Mouse (Mus musculus) adrenal gland, postnatal 25 days (tissue): ENCODE data around the gene Slc43a3. TPM values are rescaled to one million over a fixed set of nuclear protein-coding genes. Genes with fewer than 3 reads are reported as not detected.

Experiments used
- DNase-seq: peaks from one replicate; pipeline ENCODE4 v3.0.0; 2021; ENCODE audit warnings: mixed read lengths
- microRNA-seq, 2 experiments: library from miRNA; unstranded; fragments of <30 nt; microRNA quantifications; one replicate each; pipeline ENCODE4 v1.2.0; 2021
- total RNA-seq: library from RNA; stranded (reverse); gene quantifications from 2 replicates; pipeline ENCODE4 v1.2.3, GENCODE M21; 2021

Gene Slc43a3
- total RNA-seq, 1 experiment from 2014 or later = 54.7 TPM

DNA sequence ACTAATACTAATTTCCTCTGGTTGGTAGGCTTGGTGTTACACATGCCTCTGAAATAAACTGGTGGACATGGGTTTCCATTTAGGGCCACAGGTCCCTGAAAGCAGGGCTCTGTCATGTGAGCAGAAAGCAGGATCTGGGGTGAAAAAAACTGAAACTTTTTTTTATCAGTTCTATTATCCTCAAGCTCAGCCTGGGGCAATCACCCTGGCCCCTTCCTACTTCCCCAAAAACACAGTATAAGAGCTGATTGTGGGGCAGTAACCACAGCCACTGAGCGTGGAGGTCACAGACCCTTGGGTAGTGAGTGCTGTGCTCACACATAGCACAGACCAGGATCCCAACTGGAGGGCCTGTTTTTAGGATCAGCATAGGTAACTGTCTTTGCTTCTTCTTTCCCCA lies 51.6 kb downstream of the Slc43a3 start, which contains the start of gene Prg3:
Prg3 (plus strand) TSS at position 286 of the 400 bp plus-strand sequence.
- no peak for DNase-seq

DNA sequence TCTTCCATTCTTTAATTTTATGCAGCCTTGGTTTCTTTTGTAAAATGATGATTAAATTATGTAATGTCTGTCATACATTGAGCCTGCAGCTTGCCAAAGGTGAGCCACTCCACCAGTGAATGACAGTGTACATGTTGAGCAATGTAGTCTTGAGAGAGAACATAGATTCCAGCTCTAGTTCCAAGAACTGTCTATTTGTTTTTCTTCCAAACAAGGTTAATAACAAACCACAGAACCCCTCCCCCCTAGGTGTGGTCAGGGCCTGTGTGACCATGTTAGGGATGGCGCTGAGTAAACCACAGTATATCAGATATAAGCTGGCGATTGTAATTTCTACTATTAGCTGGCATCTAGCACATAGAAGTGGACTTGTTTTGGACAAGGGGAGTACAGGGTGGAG lies 60.0 kb downstream of the Slc43a3 start:
- DNase-seq = no peak

DNA sequence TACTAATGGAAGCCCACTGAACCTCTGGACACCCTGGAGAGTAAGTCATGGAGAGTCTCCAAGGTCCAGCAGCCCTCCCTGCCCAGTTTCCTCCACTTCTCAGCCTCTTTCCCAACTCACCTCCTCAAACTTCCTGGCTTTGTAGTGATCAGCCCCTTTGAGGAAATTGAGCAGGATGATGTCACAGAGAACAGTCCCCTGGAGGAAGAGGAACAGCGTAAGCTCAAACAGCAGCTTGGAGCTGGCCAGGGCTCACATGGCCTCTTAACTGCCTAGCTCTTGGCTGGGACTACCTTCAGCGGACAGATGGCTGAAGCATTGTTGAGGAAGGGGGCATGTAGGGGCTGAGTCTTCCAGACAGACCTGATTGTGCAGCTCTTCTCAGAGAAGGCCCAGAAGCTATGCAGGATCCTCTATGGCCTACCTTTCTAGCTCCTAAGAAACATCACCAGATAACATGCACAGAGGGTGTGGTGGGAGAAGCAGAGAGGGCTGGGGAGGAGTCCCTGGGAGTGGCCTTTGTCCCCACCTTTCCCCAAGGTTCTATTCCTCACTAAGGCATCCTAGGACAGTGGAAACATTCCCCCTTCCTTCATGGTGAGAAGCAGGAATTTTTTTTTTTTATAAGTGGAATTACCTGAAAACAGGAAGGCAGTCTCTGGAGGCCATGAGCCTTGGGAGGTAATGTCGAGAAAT lies 63.3 kb downstream of the Slc43a3 start:
- DNase-seq = no peak

DNA sequence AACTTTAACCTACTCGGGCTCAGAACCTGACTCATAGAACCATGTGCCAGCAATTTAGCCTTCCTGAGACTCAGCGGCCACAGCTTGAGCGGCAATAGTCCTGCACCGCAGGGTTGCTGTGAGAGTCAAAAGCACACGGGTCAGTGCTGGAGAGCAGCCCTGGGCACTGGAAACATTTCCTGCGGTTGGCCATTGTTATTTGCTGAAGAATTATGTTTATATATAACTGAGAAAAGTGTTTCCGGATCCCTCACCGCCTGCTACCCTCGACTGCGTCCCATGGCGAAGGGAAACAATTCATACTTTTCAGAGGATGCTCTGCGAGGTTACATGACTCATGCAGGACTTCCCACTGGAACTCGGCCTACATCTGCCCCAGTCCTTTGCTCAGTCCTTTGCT lies 65.1 kb downstream of the Slc43a3 start:
- no peak for DNase-seq

DNA sequence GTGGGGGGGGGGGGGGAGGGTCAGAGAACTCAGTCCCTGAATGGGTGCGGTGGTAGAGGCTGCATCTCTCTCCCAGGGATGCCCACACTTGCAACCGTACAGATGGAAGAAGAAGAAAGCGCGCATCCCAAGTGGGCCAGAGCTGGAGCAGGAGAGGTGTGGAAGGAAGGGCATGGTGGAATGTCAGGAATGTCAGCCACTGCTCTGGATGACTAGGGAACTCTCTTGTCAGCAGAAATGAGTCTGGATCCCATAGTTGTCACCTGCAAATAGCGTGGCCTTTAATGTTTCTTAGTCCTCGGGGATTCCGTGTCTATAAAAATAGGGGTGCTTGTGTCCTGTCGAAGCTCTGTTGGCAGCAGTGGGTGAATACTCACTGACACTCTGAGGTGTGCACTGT lies 66.2 kb downstream of the Slc43a3 start:
- no peak for DNase-seq

DNA sequence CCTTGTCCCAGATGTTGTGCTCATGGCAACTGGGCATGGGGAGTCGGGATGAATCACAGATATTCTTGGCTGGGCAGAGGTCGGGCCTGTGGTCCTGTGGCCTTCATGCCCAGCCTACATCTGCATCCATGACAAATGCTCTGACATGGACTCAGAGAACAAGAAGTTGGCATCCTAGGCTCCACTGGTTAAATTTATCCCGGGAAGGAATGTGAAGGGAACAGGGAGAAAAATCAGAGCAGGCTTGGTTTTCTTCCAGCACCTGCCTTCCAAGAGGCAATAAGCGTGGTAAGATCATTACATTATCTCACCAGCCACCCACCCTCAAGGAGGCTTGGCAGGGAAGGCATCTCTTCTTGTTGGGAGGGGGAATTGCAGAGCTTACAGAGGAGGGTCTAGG lies 68.0 kb downstream of the Slc43a3 start:
- no peak for DNase-seq

DNA sequence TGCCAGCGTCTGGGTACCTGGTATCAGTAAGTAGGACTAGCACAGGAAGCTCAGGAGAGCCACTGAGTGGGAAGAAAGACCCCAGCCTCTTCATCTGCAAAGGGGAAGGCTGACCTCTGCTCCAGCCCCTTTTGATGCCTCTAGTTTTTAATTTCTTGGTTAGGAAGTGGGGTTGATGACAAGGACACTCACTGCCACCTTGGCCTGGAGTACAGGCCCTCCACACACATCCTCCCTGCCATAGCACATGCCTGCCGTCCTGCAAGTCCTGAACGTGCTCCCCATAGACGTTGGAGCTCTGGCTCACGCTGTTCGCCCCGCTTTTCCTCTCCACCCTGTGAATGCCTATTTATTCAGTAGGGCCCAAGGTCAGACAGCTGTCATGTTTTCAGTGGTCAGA lies 70.2 kb downstream of the Slc43a3 start:
- no peak for DNase-seq

DNA sequence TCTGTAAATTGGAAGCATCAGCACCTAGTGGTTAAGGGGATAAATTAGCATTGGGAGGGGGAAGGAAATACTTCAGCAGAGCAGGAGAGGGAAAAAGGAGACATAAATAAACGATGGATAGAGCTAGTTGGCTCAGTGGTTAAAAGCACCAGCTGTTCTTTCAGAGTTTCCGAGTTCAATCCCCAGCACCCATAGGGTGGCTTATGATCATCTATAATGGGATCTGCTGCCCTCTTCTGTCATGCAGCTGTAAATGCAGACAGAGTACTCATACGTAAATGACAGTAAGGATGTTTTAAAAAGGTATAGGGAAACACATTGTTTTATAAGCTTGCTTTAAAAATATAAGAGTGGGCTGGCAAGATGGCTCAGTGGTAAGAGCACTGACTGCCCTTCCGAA lies 71.3 kb downstream of the Slc43a3 start:
- no peak for DNase-seq

Small RNA genes lying within 50 kb of the gene (microRNA-seq; reads per million reads assigned to microRNA genes)
- 0 reads per million in 2 experiments for gene Gm24332

Other genes with a start within 250 kb of the Slc43a3 start
- gene Zdhhc5, start 221.4 kb upstream of the Slc43a3 start, total RNA-seq = 62.3 and 62.9 TPM in 2 replicates
- 12.3 and 13.9 TPM in 2 replicates for gene Clp1, start 209.2 kb upstream of the Slc43a3 start, total RNA-seq
- gene Ypel4, start 202.5 kb upstream of the Slc43a3 start, total RNA-seq = 8.5 and 9.3 TPM in 2 replicates
- gene Gm19426, start 192.9 kb upstream of the Slc43a3 start, total RNA-seq = 3.9 and 4.2 TPM in 2 replicates
- gene Serping1, start 161.1 kb upstream of the Slc43a3 start, total RNA-seq = 31.8 and 33.5 TPM in 2 replicates
- gene Ube2l6, start 137.8 kb upstream of the Slc43a3 start, total RNA-seq = 16.9 and 19.9 TPM in 2 replicates
- gene Smtnl1, start 113.9 kb upstream of the Slc43a3 start, total RNA-seq = not detected in 2 replicates
- gene Timm10, start 109.6 kb upstream of the Slc43a3 start, total RNA-seq = 40.4 and 43.8 TPM in 2 replicates
- 2.4 and 4.3 TPM in 2 replicates for gene Slc43a1, start 97.7 kb upstream of the Slc43a3 start, total RNA-seq
- gene Rtn4rl2, start 49.9 kb upstream of the Slc43a3 start, total RNA-seq = 1.2 TPM in 2 replicates
- gene Prg2, start 43.9 kb downstream of the Slc43a3 start, total RNA-seq = not detected in 2 replicates
- not detected in 2 replicates for gene Prg3, start 51.6 kb downstream of the Slc43a3 start, total RNA-seq
- gene Ssrp1, start 100.7 kb downstream of the Slc43a3 start, total RNA-seq = 132 and 136 TPM in 2 replicates
- 0.76 and 2.2 TPM in 2 replicates for gene P2rx3, start 100.9 kb downstream of the Slc43a3 start, total RNA-seq
- gene Tnks1bp1, start 111.4 kb downstream of the Slc43a3 start, total RNA-seq = 80.1 and 137 TPM in 2 replicates
- gene Aplnr, start 199.6 kb downstream of the Slc43a3 start, total RNA-seq = 45.1 and 46.7 TPM in 2 replicates